Mouse (Mus musculus) midbrain, embryonic 14.5 days (tissue): Measurements from ENCODE around the gene Gm49396. TPM values are rescaled to one million over a fixed set of nuclear protein-coding genes. Genes with fewer than 3 reads are reported as not detected.
A peak's percentile ranks its signal among the peaks of the same experiment; 100 is the strongest.

Source experiments
- ATAC-seq: fragments of 200-750 bp; cut with Nextera tagmentation; 2 replicates; pipeline ENCODE4 v1.8.0; 2017; ENCODE audit warnings: moderate number of reproducible peaks, moderate library complexity; ENCODE audit not compliant: low FRiP score, low TSS enrichment
- DNase-seq: peaks from one replicate; pipeline ENCODE4 v3.0.0-alpha.2; 2015
- H3K27ac ChIP-seq: fragments of 300-500 bp; sonication (generic); replicated peaks from 2 replicates; pipeline ENCODE4 v1.5.1; 2014; ENCODE audit warnings: mild to moderate bottlenecking, low read depth, low read length, moderate library complexity
- H3K27me3 ChIP-seq: fragments of 300-500 bp; sonication (generic); 2 replicates; pipeline ENCODE4 v1.6.1; 2014; ENCODE audit warnings: low read length, control low read depth, mixed read lengths; ENCODE audit not compliant: control insufficient read depth, insufficient read depth
- H3K36me3 ChIP-seq: fragments of 300-500 bp; sonication (generic); 2 replicates; pipeline ENCODE4 v1.6.1; 2014; ENCODE audit warnings: low read length, control low read depth; ENCODE audit not compliant: control insufficient read depth, insufficient read depth
- H3K4me1 ChIP-seq: fragments of 300-500 bp; sonication (generic); 2 replicates; pipeline ENCODE4 v1.6.1; 2014; ENCODE audit warnings: mild to moderate bottlenecking, antibody characterized with exemption, low read length, control low read depth; ENCODE audit not compliant: control insufficient read depth, insufficient read depth
- H3K4me2 ChIP-seq: fragments of 300-500 bp; sonication (generic); 2 replicates; pipeline ENCODE4 v1.6.1; 2014; ENCODE audit warnings: mild to moderate bottlenecking, low read length, moderate library complexity
- H3K4me3 ChIP-seq: fragments of 300-500 bp; sonication (generic); replicated peaks from 2 replicates; pipeline ENCODE4 v1.5.1; 2014; ENCODE audit warnings: low read depth, low read length
- H3K9ac ChIP-seq: fragments of 300-500 bp; sonication (generic); replicated peaks from 2 replicates; pipeline ENCODE4 v1.6.1; 2014; ENCODE audit warnings: mild to moderate bottlenecking, low read length, moderate library complexity
- H3K9me3 ChIP-seq: fragments of 300-500 bp; sonication (generic); 2 replicates; pipeline ENCODE4 v1.6.1; 2016; ENCODE audit warnings: low read length, control low read depth, mixed read lengths; ENCODE audit not compliant: control insufficient read depth
- WGBS: fragments of 180-500 bp; shearing (Covaris S2); extraction: QIAGEN DNeasy Blood & Tissue Kit; methylation state at CpG from one replicate; pipeline ENCODE4 v1.1.7; 2014; 5-methylcytosine and 5-hydroxymethylcytosine counted together
- polyA plus RNA-seq: library from polyadenylated mRNA; unstranded; fragments of >200 nt; fragmentation: Nextera tagmentation; extraction: Ambion mirVana; gene quantifications from 2 replicates; pipeline ENCODE4 v1.2.1, GENCODE M21; 2014

Gene Gm49396
- polyA plus RNA-seq, 1 experiment from 2014 or later: 8.2 TPM

- H3K9ac ChIP-seq: peak within 1 kb of the TSS; percentile 97
- H3K9me3 ChIP-seq: no peaks in the 10 kb centered on the region
- WGBS: under 1% methylated on average over 56 of the region's 68 CpGs
- H3K4me1 ChIP-seq: peaks cover 10% of the 10 kb centered on the region
- H3K27me3 ChIP-seq: no peaks in the 10 kb centered on the region
- peaks cover 29% of the 10 kb centered on the region for H3K36me3 ChIP-seq
- H3K4me3 ChIP-seq: peak within 1 kb of the TSS; percentile 95
- H3K4me2 ChIP-seq: peak within 1 kb of the TSS; percentile 72
- ATAC-seq (peak; percentile 95), DNase-seq (peak; percentile 97)
- peak within 1 kb of the TSS; percentile 94 for H3K27ac ChIP-seq
Measured at GRCm38 (mm10) chr7:30588676-30589434, 25.7 kb downstream of the Gm49396 start, which contains the start of gene Kmt2b. TSS of gene Kmt2b (minus strand) at chr7:30588726.

GRCm38 (mm10) chr7:30589435-30590301 lies 26.5 kb downstream of the Gm49396 start:
- peak overlapping the region; percentile 94 for H3K27ac ChIP-seq
- H3K9me3 ChIP-seq: no peaks in the 10 kb centered on the region
- peak overlapping the region; percentile 95 for H3K4me3 ChIP-seq
- 30% methylated on average over 40 of the region's 40 CpGs for WGBS
- DNase-seq: peak; percentile 94
- peaks cover 21% of the 10 kb centered on the region for H3K36me3 ChIP-seq
- peak overlapping the region; percentile 72 for H3K4me2 ChIP-seq
- peak overlapping the region; percentile 97 for H3K9ac ChIP-seq
- H3K4me1 ChIP-seq: peaks cover 10% of the 10 kb centered on the region
- no peaks in the 10 kb centered on the region for H3K27me3 ChIP-seq
- ATAC-seq: peak; percentile 65

GRCm38 (mm10) chr7:30590927-30591604 lies 27.9 kb downstream of the Gm49396 start:
- Histone ChIP-seq H3K9me3 (no peaks in the 10 kb centered on the region), H3K27me3 (no peaks in the 10 kb centered on the region), H3K4me3 (no peak overlapping the region), H3K27ac (no peak overlapping the region), H3K4me2 (no peak overlapping the region), H3K36me3 (peaks cover 7% of the 10 kb centered on the region; the same call in 1 of the 2 replicates), H3K4me1 (peaks cover 10% of the 10 kb centered on the region), H3K9ac (no peak overlapping the region)
- ATAC-seq: no peak
- DNase-seq: no peak
- 88% methylated on average over 9 of the region's 9 CpGs for WGBS

- H3K27ac ChIP-seq: no peak overlapping the region
- H3K9ac ChIP-seq: no peak overlapping the region
- WGBS: 27% methylated on average over 4 of the region's 4 CpGs
- no peak for ATAC-seq
- no peak overlapping the region for H3K4me3 ChIP-seq
- no peaks in the 10 kb centered on the region for H3K9me3 ChIP-seq
- no peak for DNase-seq
- peaks cover 2% of the 10 kb centered on the region; the same call in 1 of the 2 replicates for H3K36me3 ChIP-seq
- H3K4me2 ChIP-seq: no peak overlapping the region
- H3K27me3 ChIP-seq: no peaks in the 10 kb centered on the region
- peaks cover 10% of the 10 kb centered on the region for H3K4me1 ChIP-seq
Measured at GRCm38 (mm10) chr7:30591605-30591951, 28.4 kb downstream of the Gm49396 start.

- Histone ChIP-seq H3K27ac (no peak overlapping the region), H3K27me3 (no peaks in the 10 kb centered on the region), H3K4me2 (no peak overlapping the region), H3K4me1 (no peaks in the 10 kb centered on the region), H3K36me3 (no peaks in the 10 kb centered on the region), H3K9me3 (no peaks in the 10 kb centered on the region), H3K4me3 (no peak overlapping the region), H3K9ac (no peak overlapping the region)
- ATAC-seq (no peak), DNase-seq (no peak)
- WGBS: 57% methylated on average over 5 of the region's 5 CpGs
Measured at GRCm38 (mm10) chr7:30592772-30593423, 29.8 kb downstream of the Gm49396 start.

GRCm38 (mm10) chr7:30593579-30594509 lies 30.7 kb downstream of the Gm49396 start:
- Histone ChIP-seq H3K27ac (no peak overlapping the region), H3K9ac (no peak overlapping the region), H3K36me3 (no peaks in the 10 kb centered on the region), H3K4me1 (no peaks in the 10 kb centered on the region), H3K27me3 (no peaks in the 10 kb centered on the region), H3K4me2 (no peak overlapping the region), H3K4me3 (no peak overlapping the region), H3K9me3 (no peaks in the 10 kb centered on the region)
- DNase-seq (no peak), ATAC-seq (no peak)
- 72% methylated on average over 10 of the region's 10 CpGs for WGBS

- H3K4me1 ChIP-seq: 0 out of 2 replicates have a peak, but pooled peaks cover 2% of the 10 kb centered on the region
- no peak overlapping the region for H3K4me3 ChIP-seq
- H3K9me3 ChIP-seq: no peaks in the 10 kb centered on the region
- 58% methylated on average over 4 of the region's 4 CpGs for WGBS
- no peaks in the 10 kb centered on the region for H3K36me3 ChIP-seq
- H3K27me3 ChIP-seq: no peaks in the 10 kb centered on the region
- H3K9ac ChIP-seq: no peak overlapping the region
- H3K4me2 ChIP-seq: no peak overlapping the region
- DNase-seq: no peak
- H3K27ac ChIP-seq: no peak overlapping the region
- no peak for ATAC-seq
Measured at GRCm38 (mm10) chr7:30594510-30595024, 31.4 kb downstream of the Gm49396 start.
